Mouse (Mus musculus) ES-Bruce4 (cell line): ENCODE results near the gene Ssbp4.

Source experiments
- CTCF ChIP-seq: IDR thresholded peaks from one replicate; pipeline ENCODE4 v1.8.1; 2011; ENCODE audit warnings: low read depth, low read length
- EP300 ChIP-seq: IDR thresholded peaks from 2 replicates; pipeline ENCODE4 v1.6.1; 2011; ENCODE audit warnings: low read depth, low read length; ENCODE audit not compliant: insufficient read depth
- POLR2A ChIP-seq: IDR thresholded peaks from one replicate; pipeline ENCODE4 v1.8.1; 2011; ENCODE audit warnings: low read length; ENCODE audit not compliant: insufficient read depth

- TF ChIP-seq EP300 (no peak), CTCF (no peak), POLR2A (no peak)
These were observed 48.1 kb downstream of the Ssbp4 start for GRCm38 (mm10) chr8:70560564-70560963.
